Mouse (Mus musculus): ENCODE measurements around the gene Taf12.

DNA sequence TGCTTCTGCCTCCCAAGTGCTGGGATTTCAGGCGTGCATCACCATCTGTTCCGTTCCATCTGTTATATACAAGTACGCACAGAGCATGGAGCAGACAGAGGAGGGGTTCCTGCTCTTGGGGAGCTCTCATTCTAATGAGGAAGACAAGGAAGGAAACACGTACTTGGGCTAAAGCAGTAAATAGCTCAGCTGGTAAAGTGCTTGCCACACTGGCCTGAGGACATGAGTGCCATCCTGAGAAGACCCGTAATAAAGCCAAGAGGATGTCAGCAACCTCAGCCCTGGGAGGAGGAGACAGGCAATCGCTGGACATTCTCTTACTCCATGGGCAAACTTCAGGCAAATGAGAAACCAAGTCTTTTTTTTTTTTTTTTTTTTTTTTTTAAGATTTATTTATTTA lies 31.8 kb downstream of the Taf12 start:
- TF ChIP-seq CTCF (IDR thresholded peaks at IDR 0.05), result no peak
- no peak for TF ChIP-seq POLR2A (IDR thresholded peaks at IDR 0.05; ENCODE audit: insufficient read depth, low read depth, low read length)
- no peak for TF ChIP-seq EP300 (IDR thresholded peaks at IDR 0.05; ENCODE audit: insufficient read depth, low read depth, low read length)
